Mouse (Mus musculus): ENCODE data around the gene Slk.

DNA sequence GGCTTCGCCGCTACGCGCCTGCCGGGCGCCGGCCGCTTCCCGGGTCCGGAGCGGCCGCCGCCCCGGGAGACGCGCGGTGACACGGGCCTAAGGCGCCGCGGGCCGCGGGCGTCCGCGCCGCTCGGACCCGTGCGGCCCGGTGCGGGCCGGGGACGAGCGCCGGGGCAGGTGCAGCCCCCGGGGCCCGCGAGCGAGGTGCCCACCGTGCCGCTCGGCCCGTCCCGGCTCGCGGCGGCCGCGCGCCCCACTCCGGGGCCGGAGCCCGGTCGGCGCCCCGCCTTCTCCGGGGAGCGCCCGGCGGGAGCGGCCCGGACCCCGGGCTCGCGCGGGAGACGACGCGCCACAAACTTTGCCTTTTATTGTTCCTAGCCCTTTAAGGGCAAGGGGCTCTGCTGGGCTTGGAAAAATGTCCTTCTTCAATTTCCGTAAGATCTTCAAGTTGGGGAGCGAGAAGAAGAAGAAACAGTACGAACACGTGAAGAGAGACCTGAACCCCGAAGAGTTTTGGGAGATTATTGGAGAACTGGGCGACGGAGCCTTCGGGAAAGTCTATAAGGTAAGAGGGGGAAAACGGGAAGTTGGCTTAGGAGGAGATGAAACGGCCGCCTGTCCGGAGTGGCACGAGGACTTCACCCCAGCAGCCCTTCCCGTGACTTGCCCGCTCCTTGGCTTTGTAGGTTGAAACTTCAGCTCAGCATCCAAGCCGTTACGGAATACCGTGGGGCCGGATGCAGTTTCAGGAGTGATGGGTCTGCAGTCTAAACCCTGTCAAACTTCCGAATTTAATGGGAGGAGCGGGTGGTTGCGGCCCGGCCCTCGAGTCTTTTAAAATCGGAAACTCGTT is 532 bp downstream of the Slk start:
- TF ChIP-seq CTCF (IDR thresholded peaks at IDR 0.05; ENCODE audit: borderline replicate concordance, extremely low read depth, insufficient read depth, insufficient read length) (no peak), POLR2A (IDR thresholded peaks at IDR 0.05; ENCODE audit: borderline replicate concordance, extremely low read depth, insufficient read depth, insufficient read length, poor library complexity, severe bottlenecking) (no peak)

All from brain, embryonic 14.5 days (tissue).